Mouse (Mus musculus) E14TG2a.4 (cell line): ENCODE measurements around the gene Mprip.

Source experiments
- H3K27me3 ChIP-seq: 2 replicates; pipeline ENCODE4 v1.6.1; 2014; ENCODE audit warnings: low read length, control low read depth; ENCODE audit not compliant: insufficient read depth
- H3K36me3 ChIP-seq: 2 replicates; pipeline ENCODE4 v1.6.1; 2014; ENCODE audit warnings: low read length, control low read depth; ENCODE audit not compliant: insufficient read depth
- H3K4me1 ChIP-seq: replicated peaks from 2 replicates; pipeline ENCODE4 v1.6.1; 2014; ENCODE audit warnings: low read depth, low read length, control low read depth
- H3K4me3 ChIP-seq: replicated peaks from 2 replicates; pipeline ENCODE4 v1.5.1; 2014; ENCODE audit warnings: mild to moderate bottlenecking, low read length
- H3K9me3 ChIP-seq: 2 replicates; pipeline ENCODE4 v1.6.1; 2014; ENCODE audit warnings: low read length, control low read depth
- CTCF ChIP-seq: conservative IDR thresholded peaks from 2 replicates; pipeline ENCODE4 v1.5.1; 2014; ENCODE audit warnings: low read length
- NANOG ChIP-seq: IDR thresholded peaks from 2 replicates; pipeline ENCODE4 v1.6.1; 2014; ENCODE audit warnings: borderline replicate concordance, low read length, mixed read lengths
- POU5F1 ChIP-seq: IDR thresholded peaks from 2 replicates; pipeline ENCODE4 v1.6.1; 2014; ENCODE audit warnings: low read length, borderline replicate concordance

The Mprip gene

GRCm38 (mm10) chr11:59737250-59737649 lies 76.1 kb downstream of the Mprip start:
- H3K4me3 ChIP-seq = no peak overlapping the region
- no peaks in the 10 kb centered on the region for H3K27me3 ChIP-seq
- TF ChIP-seq NANOG (no peak), POU5F1 (no peak), CTCF (no peak)

GRCm38 (mm10) chr11:59739996-59740395 lies 78.9 kb downstream of the Mprip start:
- Histone ChIP-seq H3K9me3 (no peaks in the 10 kb centered on the region), H3K4me1 (peaks cover 18% of the 10 kb centered on the region), H3K27me3 (no peaks in the 10 kb centered on the region), H3K36me3 (peaks cover 99% of the 10 kb centered on the region), H3K4me3 (no peak overlapping the region)
- TF ChIP-seq NANOG (no peak), CTCF (no peak), POU5F1 (no peak)

More at GRCm38 (mm10) chr11:59737250-59737649, 76.1 kb downstream of the Mprip start:
- Histone ChIP-seq H3K36me3 (peaks cover 81% of the 10 kb centered on the region), H3K9me3 (no peaks in the 10 kb centered on the region), H3K4me1 (peaks cover 29% of the 10 kb centered on the region)

- H3K4me1 ChIP-seq = peaks cover 18% of the 10 kb centered on the region
- H3K9me3 ChIP-seq = no peaks in the 10 kb centered on the region
- no peaks in the 10 kb centered on the region for H3K27me3 ChIP-seq
- TF ChIP-seq CTCF = no peak
- TF ChIP-seq NANOG = no peak
- no peak for TF ChIP-seq POU5F1
- H3K36me3 ChIP-seq = peaks cover 83% of the 10 kb centered on the region
- no peak overlapping the region for H3K4me3 ChIP-seq
These were observed 80.8 kb downstream of the Mprip start for GRCm38 (mm10) chr11:59741915-59742314.

GRCm38 (mm10) chr11:59743307-59743706 lies 82.2 kb downstream of the Mprip start:
- Histone ChIP-seq H3K4me3 (no peak overlapping the region), H3K9me3 (no peaks in the 10 kb centered on the region), H3K4me1 (peaks cover 18% of the 10 kb centered on the region), H3K36me3 (peaks cover 72% of the 10 kb centered on the region), H3K27me3 (no peaks in the 10 kb centered on the region)
- no peak for TF ChIP-seq CTCF
- TF ChIP-seq NANOG = no peak
- no peak for TF ChIP-seq POU5F1

GRCm38 (mm10) chr11:59743712-59744111 lies 82.6 kb downstream of the Mprip start:
- Histone ChIP-seq H3K9me3 (no peaks in the 10 kb centered on the region), H3K36me3 (peaks cover 72% of the 10 kb centered on the region), H3K27me3 (no peaks in the 10 kb centered on the region), H3K4me1 (peaks cover 18% of the 10 kb centered on the region), H3K4me3 (no peak overlapping the region)
- TF ChIP-seq POU5F1 = no peak
- no peak for TF ChIP-seq CTCF
- no peak for TF ChIP-seq NANOG

GRCm38 (mm10) chr11:59744374-59744773 lies 83.3 kb downstream of the Mprip start:
- H3K4me3 ChIP-seq = no peak overlapping the region
- no peak for TF ChIP-seq CTCF
- TF ChIP-seq NANOG = no peak
- TF ChIP-seq POU5F1 = no peak
- no peaks in the 10 kb centered on the region for H3K9me3 ChIP-seq
- no peaks in the 10 kb centered on the region for H3K27me3 ChIP-seq
- peaks cover 17% of the 10 kb centered on the region for H3K4me1 ChIP-seq
- peaks cover 72% of the 10 kb centered on the region for H3K36me3 ChIP-seq

- no peak for TF ChIP-seq NANOG
- no peak for TF ChIP-seq POU5F1
- Histone ChIP-seq H3K4me1 (0 out of 2 replicates have a peak, but pooled peaks cover 4% of the 10 kb centered on the region), H3K9me3 (no peaks in the 10 kb centered on the region), H3K36me3 (peaks cover 72% of the 10 kb centered on the region), H3K4me3 (no peak overlapping the region), H3K27me3 (no peaks in the 10 kb centered on the region)
These were observed 84.7 kb downstream of the Mprip start for GRCm38 (mm10) chr11:59745851-59746250.

GRCm38 (mm10) chr11:59746614-59747013 lies 85.5 kb downstream of the Mprip start:
- Histone ChIP-seq H3K27me3 (no peaks in the 10 kb centered on the region), H3K9me3 (no peaks in the 10 kb centered on the region), H3K4me1 (0 out of 2 replicates have a peak, but pooled peaks cover 1% of the 10 kb centered on the region), H3K36me3 (peaks cover 72% of the 10 kb centered on the region), H3K4me3 (no peak overlapping the region)
- peak; percentile 55 for TF ChIP-seq CTCF
- TF ChIP-seq NANOG = no peak

GRCm38 (mm10) chr11:59749050-59749449 lies 87.9 kb downstream of the Mprip start:
- H3K9me3 ChIP-seq = no peaks in the 10 kb centered on the region
- H3K4me1 ChIP-seq = no peaks in the 10 kb centered on the region
- TF ChIP-seq NANOG (no peak), POU5F1 (no peak), CTCF (no peak)
- H3K27me3 ChIP-seq = no peaks in the 10 kb centered on the region
- H3K36me3 ChIP-seq = peaks cover 72% of the 10 kb centered on the region
- H3K4me3 ChIP-seq = no peak overlapping the region
